Mouse (Mus musculus): Measurements from ENCODE around the gene Dock9. TPM values are rescaled to one million over a fixed set of nuclear protein-coding genes. Genes with fewer than 3 reads are reported as not detected.

Gene Dock9
- polyA plus RNA-seq, 1 experiment from 2014 or later, result 15.7 TPM

- Histone ChIP-seq H3K9me3 (replicated peaks; ENCODE audit: control insufficient read depth, low read length) (no peaks in the 10 kb centered on the region), H3K27ac (ENCODE audit: low read length) (no peak overlapping the region), H3K36me3 (ENCODE audit: control insufficient read depth, insufficient read depth, low read length) (no peaks in the 10 kb centered on the region), H3K4me3 (replicated peaks; ENCODE audit: low read length) (no peak overlapping the region), H3K27me3 (ENCODE audit: control insufficient read depth, insufficient read depth, low read length) (no peaks in the 10 kb centered on the region), H3K4me2 (ENCODE audit: low read depth, low read length) (no peak overlapping the region), H3K4me1 (ENCODE audit: control insufficient read depth, insufficient read depth, low read length) (0 out of 2 replicates have a peak, but pooled peaks cover 6% of the 10 kb centered on the region), H3K9ac (ENCODE audit: low read length) (no peak overlapping the region)
- ATAC-seq (ENCODE audit: insufficient read depth, low FRiP score), result no peak
- 80% methylated on average over 5 of the region's 5 CpGs for WGBS
Measured at GRCm38 (mm10) chr14:121516881-121517280, 280.8 kb downstream of the Dock9 start.

GRCm38 (mm10) chr14:121508929-121509328 is 288.7 kb downstream of the Dock9 start:
- H3K4me2 ChIP-seq (ENCODE audit: low read depth, low read length), result no peak overlapping the region
- no peaks in the 10 kb centered on the region for H3K36me3 ChIP-seq (ENCODE audit: control insufficient read depth, insufficient read depth, low read length)
- no peak for ATAC-seq (ENCODE audit: insufficient read depth, low FRiP score)
- H3K4me1 ChIP-seq (ENCODE audit: control insufficient read depth, insufficient read depth, low read length), result no peaks in the 10 kb centered on the region
- H3K9ac ChIP-seq (ENCODE audit: low read length), result no peak overlapping the region
- H3K4me3 ChIP-seq (replicated peaks; ENCODE audit: low read length), result no peak overlapping the region
- no peak overlapping the region for H3K27ac ChIP-seq (ENCODE audit: low read length)
- H3K27me3 ChIP-seq (ENCODE audit: control insufficient read depth, insufficient read depth, low read length), result peaks cover 12% of the 10 kb centered on the region
- no peaks in the 10 kb centered on the region for H3K9me3 ChIP-seq (replicated peaks; ENCODE audit: control insufficient read depth, low read length)
- 45% methylated on average over 2 of the region's 2 CpGs for WGBS

GRCm38 (mm10) chr14:121506336-121506735 is 291.3 kb downstream of the Dock9 start:
- H3K4me1 ChIP-seq (ENCODE audit: control insufficient read depth, insufficient read depth, low read length), result no peaks in the 10 kb centered on the region
- no peak overlapping the region for H3K27ac ChIP-seq (ENCODE audit: low read length)
- no peak overlapping the region for H3K9ac ChIP-seq (ENCODE audit: low read length)
- WGBS, result 20% methylated on average over 6 of the region's 6 CpGs
- H3K27me3 ChIP-seq (ENCODE audit: control insufficient read depth, insufficient read depth, low read length), result peaks cover 12% of the 10 kb centered on the region
- no peak overlapping the region for H3K4me3 ChIP-seq (replicated peaks; ENCODE audit: low read length)
- H3K36me3 ChIP-seq (ENCODE audit: control insufficient read depth, insufficient read depth, low read length), result no peaks in the 10 kb centered on the region
- ATAC-seq (ENCODE audit: insufficient read depth, low FRiP score), result no peak
- H3K9me3 ChIP-seq (replicated peaks; ENCODE audit: control insufficient read depth, low read length), result no peaks in the 10 kb centered on the region
- no peak overlapping the region for H3K4me2 ChIP-seq (ENCODE audit: low read depth, low read length)

- Histone ChIP-seq H3K27ac (ENCODE audit: low read length) (no peak overlapping the region), H3K9me3 (replicated peaks; ENCODE audit: control insufficient read depth, low read length) (no peaks in the 10 kb centered on the region), H3K4me1 (ENCODE audit: control insufficient read depth, insufficient read depth, low read length) (no peaks in the 10 kb centered on the region), H3K4me2 (ENCODE audit: low read depth, low read length) (peak overlapping the region; percentile 50; the same call in 1 of the 2 replicates), H3K4me3 (replicated peaks; ENCODE audit: low read length) (no peak overlapping the region), H3K36me3 (ENCODE audit: control insufficient read depth, insufficient read depth, low read length) (no peaks in the 10 kb centered on the region), H3K27me3 (ENCODE audit: control insufficient read depth, insufficient read depth, low read length) (peaks cover 12% of the 10 kb centered on the region), H3K9ac (ENCODE audit: low read length) (no peak overlapping the region)
- no peak for ATAC-seq (ENCODE audit: insufficient read depth, low FRiP score)
- 27% methylated on average over 9 of the region's 9 CpGs for WGBS
Measured at GRCm38 (mm10) chr14:121505485-121505860, 292.2 kb downstream of the Dock9 start.

GRCm38 (mm10) chr14:121504781-121505484 is 292.7 kb downstream of the Dock9 start, which contains the start of gene Slc15a1:
TSS of gene Slc15a1 (minus strand) at chr14:121505252.
- H3K9ac ChIP-seq (ENCODE audit: low read length), result peak within 1 kb of the TSS; percentile 51
- peaks cover 12% of the 10 kb centered on the region for H3K27me3 ChIP-seq (ENCODE audit: control insufficient read depth, insufficient read depth, low read length)
- 16% methylated on average over 33 of the region's 33 CpGs for WGBS
- H3K4me1 ChIP-seq (ENCODE audit: control insufficient read depth, insufficient read depth, low read length), result no peaks in the 10 kb centered on the region
- peak within 1 kb of the TSS; percentile 33 for H3K4me3 ChIP-seq (replicated peaks; ENCODE audit: low read length)
- H3K27ac ChIP-seq (ENCODE audit: low read length), result no peak within 1 kb of the TSS
- peak within 1 kb of the TSS; percentile 50 for H3K4me2 ChIP-seq (ENCODE audit: low read depth, low read length)
- peak; percentile 22; the same call in 1 of the 2 replicates for ATAC-seq (ENCODE audit: insufficient read depth, low FRiP score)
- H3K9me3 ChIP-seq (replicated peaks; ENCODE audit: control insufficient read depth, low read length), result no peaks in the 10 kb centered on the region
- no peaks in the 10 kb centered on the region for H3K36me3 ChIP-seq (ENCODE audit: control insufficient read depth, insufficient read depth, low read length)

- Histone ChIP-seq H3K27ac (ENCODE audit: low read length) (no peak overlapping the region), H3K36me3 (ENCODE audit: control insufficient read depth, insufficient read depth, low read length) (no peaks in the 10 kb centered on the region), H3K9ac (ENCODE audit: low read length) (no peak overlapping the region), H3K4me2 (ENCODE audit: low read depth, low read length) (no peak overlapping the region), H3K4me1 (ENCODE audit: control insufficient read depth, insufficient read depth, low read length) (no peaks in the 10 kb centered on the region), H3K27me3 (ENCODE audit: control insufficient read depth, insufficient read depth, low read length) (peaks cover 7% of the 10 kb centered on the region), H3K4me3 (replicated peaks; ENCODE audit: low read length) (no peak overlapping the region), H3K9me3 (replicated peaks; ENCODE audit: control insufficient read depth, low read length) (no peaks in the 10 kb centered on the region)
- WGBS, result 50% methylated on average over 2 of the region's 2 CpGs
- no peak for ATAC-seq (ENCODE audit: insufficient read depth, low FRiP score)
Measured at GRCm38 (mm10) chr14:121500577-121500976, 297.1 kb downstream of the Dock9 start.

- H3K4me2 ChIP-seq (ENCODE audit: low read depth, low read length), result no peak overlapping the region
- ATAC-seq (ENCODE audit: insufficient read depth, low FRiP score), result no peak
- WGBS, result 40% methylated on average over 1 of the region's 1 CpGs
Measured at GRCm38 (mm10) chr14:121499769-121500168, 297.9 kb downstream of the Dock9 start.

GRCm38 (mm10) chr14:121497800-121498199 is 299.8 kb downstream of the Dock9 start:
- 74% methylated on average over 1 of the region's 1 CpGs for WGBS
- Histone ChIP-seq H3K9me3 (replicated peaks; ENCODE audit: control insufficient read depth, low read length) (no peaks in the 10 kb centered on the region), H3K27me3 (ENCODE audit: control insufficient read depth, insufficient read depth, low read length) (no peaks in the 10 kb centered on the region), H3K27ac (ENCODE audit: low read length) (no peak overlapping the region), H3K4me3 (replicated peaks; ENCODE audit: low read length) (no peak overlapping the region), H3K36me3 (ENCODE audit: control insufficient read depth, insufficient read depth, low read length) (no peaks in the 10 kb centered on the region), H3K4me2 (ENCODE audit: low read depth, low read length) (no peak overlapping the region), H3K9ac (ENCODE audit: low read length) (no peak overlapping the region), H3K4me1 (ENCODE audit: control insufficient read depth, insufficient read depth, low read length) (no peaks in the 10 kb centered on the region)
- ATAC-seq (ENCODE audit: insufficient read depth, low FRiP score), result no peak

More at GRCm38 (mm10) chr14:121499769-121500168, 297.9 kb downstream of the Dock9 start:
- no peak overlapping the region for H3K9ac ChIP-seq (ENCODE audit: low read length)
- no peak overlapping the region for H3K27ac ChIP-seq (ENCODE audit: low read length)
- H3K36me3 ChIP-seq (ENCODE audit: control insufficient read depth, insufficient read depth, low read length), result no peaks in the 10 kb centered on the region
- no peaks in the 10 kb centered on the region for H3K27me3 ChIP-seq (ENCODE audit: control insufficient read depth, insufficient read depth, low read length)
- H3K4me3 ChIP-seq (replicated peaks; ENCODE audit: low read length), result no peak overlapping the region
- no peaks in the 10 kb centered on the region for H3K9me3 ChIP-seq (replicated peaks; ENCODE audit: control insufficient read depth, low read length)
- no peaks in the 10 kb centered on the region for H3K4me1 ChIP-seq (ENCODE audit: control insufficient read depth, insufficient read depth, low read length)

GRCm38 (mm10) chr14:121495741-121496140 is 301.9 kb downstream of the Dock9 start:
- Histone ChIP-seq H3K27me3 (ENCODE audit: control insufficient read depth, insufficient read depth, low read length) (no peaks in the 10 kb centered on the region), H3K4me1 (ENCODE audit: control insufficient read depth, insufficient read depth, low read length) (no peaks in the 10 kb centered on the region), H3K27ac (ENCODE audit: low read length) (no peak overlapping the region), H3K4me2 (ENCODE audit: low read depth, low read length) (no peak overlapping the region), H3K9me3 (replicated peaks; ENCODE audit: control insufficient read depth, low read length) (no peaks in the 10 kb centered on the region), H3K4me3 (replicated peaks; ENCODE audit: low read length) (no peak overlapping the region), H3K36me3 (ENCODE audit: control insufficient read depth, insufficient read depth, low read length) (no peaks in the 10 kb centered on the region), H3K9ac (ENCODE audit: low read length) (no peak overlapping the region)
- 80% methylated on average over 4 of the region's 4 CpGs for WGBS
- ATAC-seq (ENCODE audit: insufficient read depth, low FRiP score), result no peak
